Mouse (Mus musculus) E14TG2a.4 (cell line): ENCODE results near the gene 4930502E18Rik.

Experiments
- CTCF ChIP-seq: conservative IDR thresholded peaks from 2 replicates; pipeline ENCODE4 v1.5.1; 2014; ENCODE audit warnings: low read length
- NANOG ChIP-seq: IDR thresholded peaks from 2 replicates; pipeline ENCODE4 v1.6.1; 2014; ENCODE audit warnings: borderline replicate concordance, low read length, mixed read lengths
- POU5F1 ChIP-seq: IDR thresholded peaks from 2 replicates; pipeline ENCODE4 v1.6.1; 2014; ENCODE audit warnings: low read length, borderline replicate concordance

- no peak for TF ChIP-seq CTCF
- TF ChIP-seq POU5F1: no peak
- TF ChIP-seq NANOG: no peak
These were observed 51.6 kb downstream of the 4930502E18Rik start, which contains the start of gene Zfp36l3 for GRCm38 (mm10) chrX:53776276-53776675.
